Mouse (Mus musculus): Measurements from ENCODE around the gene Npat.

DNA sequence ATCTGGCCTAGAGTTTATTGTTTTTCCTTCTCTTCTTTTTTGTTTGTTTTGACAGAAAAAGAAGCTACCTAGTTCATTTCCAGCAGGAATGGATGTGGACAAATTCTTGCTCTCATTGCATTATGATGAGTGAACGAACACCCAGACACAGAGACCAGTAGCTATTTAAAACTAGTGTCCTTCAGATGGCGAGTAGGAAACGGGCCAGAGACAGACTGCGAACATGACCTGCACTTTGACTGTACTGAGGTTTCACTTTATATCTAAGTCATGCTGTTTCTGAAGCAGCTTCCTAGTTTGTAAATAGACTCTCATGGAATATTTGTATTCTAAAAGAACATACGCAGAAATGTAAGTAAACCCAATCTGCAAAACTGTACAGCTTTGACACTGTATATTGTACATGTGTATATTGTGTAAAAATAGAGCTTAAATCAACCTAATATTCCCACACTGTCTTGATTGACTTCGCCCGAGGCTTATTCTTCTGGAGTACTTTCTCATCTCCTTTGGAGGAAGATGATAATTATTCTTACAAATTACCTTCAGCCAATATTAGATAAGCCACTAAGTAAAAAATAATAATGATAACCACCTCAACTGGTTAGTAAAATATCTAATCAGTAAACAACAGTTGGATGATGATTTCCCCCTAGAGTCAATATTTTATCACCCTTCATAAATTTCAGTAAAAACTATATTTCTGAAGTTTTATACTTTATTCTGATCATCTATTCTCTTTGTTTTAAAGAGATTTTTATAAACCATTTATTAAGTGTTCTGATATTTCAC is 35.9 kb downstream of the Npat start:
- TF ChIP-seq CTCF (IDR thresholded peaks at IDR 0.05; ENCODE audit: insufficient read depth, low read depth, low read length) (no peak), POLR2A (IDR thresholded peaks at IDR 0.05; ENCODE audit: insufficient read depth, low read depth, low read length) (no peak)
